Mouse (Mus musculus) kidney, embryonic 14.5 days (tissue): Measurements from ENCODE around the gene Adgrl2. TPM values are rescaled to one million over a fixed set of nuclear protein-coding genes. Genes with fewer than 3 reads are reported as not detected.

Experiments
- ATAC-seq: fragments of 200-750 bp; cut with Nextera tagmentation; 2 replicates; pipeline ENCODE4 v1.8.0; 2017; ENCODE audit warnings: moderate number of reproducible peaks, mild to moderate bottlenecking, moderate TSS enrichment, moderate library complexity; ENCODE audit not compliant: low FRiP score, low TSS enrichment
- H3K27ac ChIP-seq: fragments of 300-500 bp; sonication (generic); 2 replicates; pipeline ENCODE4 v1.5.1; 2014; ENCODE audit warnings: low read depth, mild to moderate bottlenecking, low read length, moderate library complexity, mixed read lengths
- H3K27me3 ChIP-seq: fragments of 300-500 bp; sonication (generic); 2 replicates; pipeline ENCODE4 v1.6.1; 2014; ENCODE audit warnings: mild to moderate bottlenecking, low read length; ENCODE audit not compliant: control insufficient read depth, insufficient read depth
- H3K36me3 ChIP-seq: fragments of 300-500 bp; sonication (generic); 2 replicates; pipeline ENCODE4 v1.6.1; 2014; ENCODE audit warnings: low read length, mixed read lengths; ENCODE audit not compliant: control insufficient read depth, insufficient read depth
- H3K4me1 ChIP-seq: fragments of 300-500 bp; sonication (generic); 2 replicates; pipeline ENCODE4 v1.6.1; 2014; ENCODE audit warnings: low read length, mixed read lengths; ENCODE audit not compliant: control insufficient read depth, insufficient read depth
- H3K4me2 ChIP-seq: fragments of 300-500 bp; sonication (generic); replicated peaks from 2 replicates; pipeline ENCODE4 v1.6.1; 2014; ENCODE audit warnings: low read depth, mild to moderate bottlenecking, low read length
- H3K4me3 ChIP-seq: fragments of 300-500 bp; sonication (generic); 2 replicates; pipeline ENCODE4 v1.5.1; 2014; ENCODE audit warnings: mild to moderate bottlenecking, low read length
- H3K9ac ChIP-seq: fragments of 300-500 bp; sonication (generic); 2 replicates; pipeline ENCODE4 v1.6.1; 2014; ENCODE audit warnings: low read depth, mild to moderate bottlenecking, low read length, moderate library complexity
- H3K9me3 ChIP-seq: fragments of 300-500 bp; sonication (generic); 2 replicates; pipeline ENCODE4 v1.6.1; 2016; ENCODE audit warnings: low read length; ENCODE audit not compliant: control insufficient read depth
- WGBS: fragments of 180-500 bp; shearing (Covaris S2); extraction: QIAGEN DNeasy Blood & Tissue Kit; methylation state at CpG from one replicate; pipeline ENCODE4 v1.1.7; 2014; 5-methylcytosine and 5-hydroxymethylcytosine counted together
- polyA plus RNA-seq: library from polyadenylated mRNA; unstranded; fragments of >200 nt; fragmentation: Nextera tagmentation; extraction: Ambion mirVana; gene quantifications from 2 replicates; pipeline ENCODE4 v1.2.1, GENCODE M21; 2014

The Adgrl2 gene
- polyA plus RNA-seq, 1 experiment from 2014 or later, result 105 TPM

DNA sequence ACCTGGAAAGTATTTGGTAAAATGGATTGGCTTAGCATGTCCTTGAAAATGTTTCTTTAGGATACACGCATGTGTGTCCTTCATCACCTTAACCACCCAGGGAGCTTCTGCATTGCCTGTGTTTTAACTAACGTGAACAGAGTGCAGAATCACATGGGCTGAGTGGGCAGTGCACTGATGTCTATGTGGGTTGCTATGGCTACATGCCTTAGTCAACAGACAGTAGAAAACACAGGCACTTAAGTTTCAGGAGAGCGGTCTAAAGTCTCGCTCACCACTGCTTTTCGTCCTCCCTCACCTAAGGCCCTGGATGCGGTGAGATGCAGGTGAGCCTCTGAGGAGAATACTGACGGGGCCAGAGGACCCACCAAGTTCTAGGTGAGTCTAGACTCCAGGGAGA is 147.8 kb downstream of the Adgrl2 start:
- H3K9me3 ChIP-seq, result no peaks in the 10 kb centered on the region
- H3K9ac ChIP-seq, result no peak overlapping the region
- H3K27me3 ChIP-seq, result no peaks in the 10 kb centered on the region
- no peak overlapping the region for H3K4me2 ChIP-seq
- H3K4me1 ChIP-seq, result 0 out of 2 replicates have a peak, but pooled peaks cover 4% of the 10 kb centered on the region
- WGBS, result 86% methylated on average over 7 of the region's 7 CpGs
- no peak overlapping the region for H3K27ac ChIP-seq
- H3K4me3 ChIP-seq, result no peak overlapping the region
- H3K36me3 ChIP-seq, result peaks cover 53% of the 10 kb centered on the region
- peak; percentile 12; the same call in 1 of the 2 replicates for ATAC-seq

DNA sequence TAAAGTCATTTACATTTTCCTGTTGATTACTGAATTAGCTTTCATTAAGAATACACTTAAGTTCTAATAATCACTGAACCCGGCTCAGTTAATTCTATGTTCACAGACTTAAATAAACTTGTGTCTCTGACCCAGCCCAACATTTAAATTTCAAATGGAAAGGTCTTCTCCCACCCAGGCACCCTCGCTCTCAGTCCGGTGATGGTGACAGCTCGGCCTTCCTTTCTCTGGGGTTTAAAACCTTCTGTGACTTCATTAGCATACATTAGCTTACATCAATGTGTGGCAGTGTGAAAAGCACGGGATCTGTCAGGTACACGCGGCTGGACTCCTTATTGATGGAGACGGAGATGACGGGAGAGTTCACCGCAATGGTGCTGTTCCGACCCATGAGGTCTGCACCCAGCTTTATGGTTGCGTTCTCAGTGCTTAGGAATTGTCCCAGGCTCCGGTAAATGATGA is 151.5 kb downstream of the Adgrl2 start:
- 92% methylated on average over 13 of the region's 13 CpGs for WGBS
- no peak for ATAC-seq
- peaks cover 54% of the 10 kb centered on the region for H3K36me3 ChIP-seq

DNA sequence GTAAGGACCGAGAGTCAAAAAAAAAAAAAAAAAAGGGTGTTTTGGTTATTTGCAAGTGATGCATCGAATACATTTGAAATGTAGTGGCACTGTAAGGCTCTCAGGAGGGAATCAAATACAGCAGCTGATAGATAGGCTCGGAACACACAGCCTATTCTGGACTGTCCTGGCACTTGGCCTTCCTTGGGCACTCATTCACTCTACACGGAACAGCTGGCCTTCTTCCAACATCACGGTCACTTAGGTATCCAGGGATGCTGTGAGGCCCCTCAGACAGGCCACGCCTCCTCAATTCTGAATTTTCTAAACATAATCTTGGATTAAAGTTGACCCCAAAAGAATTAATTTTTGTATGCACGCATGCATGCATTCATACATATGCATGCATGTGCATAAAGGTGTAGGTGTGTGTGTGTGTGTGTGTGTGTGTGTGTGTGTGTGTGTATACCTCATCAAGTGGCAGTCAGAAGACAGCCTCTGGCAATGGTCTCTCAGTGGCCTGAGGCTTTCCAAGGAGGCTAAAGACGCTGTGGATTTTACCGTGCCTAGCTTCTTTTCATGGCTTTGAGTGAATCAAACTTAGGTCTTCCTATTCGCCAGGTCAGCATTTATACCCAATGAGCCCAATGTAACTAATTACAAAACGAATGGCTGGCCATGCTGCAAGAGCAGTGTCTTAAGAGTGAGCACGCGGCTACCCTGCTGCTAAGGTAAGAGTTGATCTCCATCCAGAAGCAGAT is 152.1 kb downstream of the Adgrl2 start:
- H3K4me3 ChIP-seq, result no peak overlapping the region
- H3K9ac ChIP-seq, result no peak overlapping the region
- 88% methylated on average over 13 of the region's 13 CpGs for WGBS
- no peak overlapping the region for H3K4me2 ChIP-seq
- 0 out of 2 replicates have a peak, but pooled peaks cover 4% of the 10 kb centered on the region for H3K4me1 ChIP-seq
- H3K27me3 ChIP-seq, result no peaks in the 10 kb centered on the region
- no peaks in the 10 kb centered on the region for H3K9me3 ChIP-seq
- H3K27ac ChIP-seq, result no peak overlapping the region
- peaks cover 60% of the 10 kb centered on the region for H3K36me3 ChIP-seq
- no peak for ATAC-seq

More for the DNA sequence above, 151.5 kb downstream of the Adgrl2 start:
- H3K4me1 ChIP-seq, result 0 out of 2 replicates have a peak, but pooled peaks cover 4% of the 10 kb centered on the region
- H3K9me3 ChIP-seq, result no peaks in the 10 kb centered on the region
- H3K4me3 ChIP-seq, result no peak overlapping the region
- no peak overlapping the region for H3K4me2 ChIP-seq
- no peaks in the 10 kb centered on the region for H3K27me3 ChIP-seq
- no peak overlapping the region for H3K27ac ChIP-seq
- H3K9ac ChIP-seq, result no peak overlapping the region

DNA sequence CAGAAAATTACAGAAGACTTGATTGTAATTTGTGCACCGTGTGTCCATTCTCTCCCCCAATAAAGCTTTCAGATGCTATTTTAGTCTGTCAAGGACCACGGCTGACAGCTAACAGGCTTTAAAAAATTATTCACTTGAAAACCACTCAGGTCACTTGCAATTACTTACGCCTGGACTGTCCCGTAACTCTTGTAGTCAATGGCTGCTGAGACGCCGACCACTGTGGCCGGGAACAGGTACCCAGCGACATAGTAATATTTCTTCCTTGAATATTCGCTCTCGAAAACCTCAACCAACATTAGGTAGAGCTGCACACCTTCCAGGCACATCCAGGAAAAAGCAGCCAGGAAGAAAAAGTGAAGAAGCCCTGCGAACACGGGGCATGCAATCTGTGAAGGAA is 155.2 kb downstream of the Adgrl2 start:
- 0 out of 2 replicates have a peak, but pooled peaks cover under 1% of the 10 kb centered on the region for H3K4me1 ChIP-seq
- H3K27me3 ChIP-seq, result no peaks in the 10 kb centered on the region
- H3K9ac ChIP-seq, result no peak overlapping the region
- H3K9me3 ChIP-seq, result no peaks in the 10 kb centered on the region
- no peak overlapping the region for H3K27ac ChIP-seq
- no peak for ATAC-seq
- 89% methylated on average over 12 of the region's 12 CpGs for WGBS
- H3K36me3 ChIP-seq, result peaks cover 67% of the 10 kb centered on the region
- H3K4me3 ChIP-seq, result no peak overlapping the region
- H3K4me2 ChIP-seq, result no peak overlapping the region

DNA sequence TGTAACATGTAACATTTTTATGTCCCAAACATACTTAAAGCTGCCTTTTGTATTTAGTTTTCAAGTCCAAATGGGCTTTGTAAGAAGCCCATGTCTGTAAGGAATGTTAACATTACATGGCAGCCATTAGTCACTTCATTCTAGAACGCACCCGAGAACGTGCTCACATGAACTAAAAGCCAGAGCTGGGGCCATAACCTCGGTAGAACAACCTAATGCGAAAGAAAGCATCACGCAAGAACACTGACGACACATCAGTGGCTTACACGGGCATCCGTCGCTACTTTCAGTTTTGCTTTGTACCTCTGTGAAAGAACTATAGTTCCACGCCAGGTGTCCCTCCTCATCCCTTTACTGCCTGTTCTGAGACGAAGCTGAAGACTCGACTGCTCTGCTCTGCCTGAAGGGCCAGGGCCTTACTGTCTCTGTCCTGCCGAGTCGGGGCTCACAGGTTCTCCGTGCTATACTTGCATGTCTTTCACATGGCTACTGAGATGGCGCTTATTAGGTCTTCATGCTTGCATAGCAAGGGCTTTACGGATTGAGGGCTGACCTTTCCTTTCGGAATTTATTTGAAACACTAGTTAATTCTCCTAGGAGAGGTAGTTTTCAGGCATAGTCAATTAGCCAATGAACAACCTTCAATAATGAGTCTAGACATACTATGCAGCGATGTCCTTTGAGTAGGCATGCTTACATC is 157.1 kb downstream of the Adgrl2 start:
- Histone ChIP-seq H3K9ac (no peak overlapping the region), H3K27ac (no peak overlapping the region), H3K9me3 (no peaks in the 10 kb centered on the region), H3K4me3 (no peak overlapping the region), H3K36me3 (peaks cover 70% of the 10 kb centered on the region), H3K4me1 (no peaks in the 10 kb centered on the region), H3K4me2 (no peak overlapping the region), H3K27me3 (no peaks in the 10 kb centered on the region)
- no peak for ATAC-seq
- WGBS, result 95% methylated on average over 20 of the region's 20 CpGs

DNA sequence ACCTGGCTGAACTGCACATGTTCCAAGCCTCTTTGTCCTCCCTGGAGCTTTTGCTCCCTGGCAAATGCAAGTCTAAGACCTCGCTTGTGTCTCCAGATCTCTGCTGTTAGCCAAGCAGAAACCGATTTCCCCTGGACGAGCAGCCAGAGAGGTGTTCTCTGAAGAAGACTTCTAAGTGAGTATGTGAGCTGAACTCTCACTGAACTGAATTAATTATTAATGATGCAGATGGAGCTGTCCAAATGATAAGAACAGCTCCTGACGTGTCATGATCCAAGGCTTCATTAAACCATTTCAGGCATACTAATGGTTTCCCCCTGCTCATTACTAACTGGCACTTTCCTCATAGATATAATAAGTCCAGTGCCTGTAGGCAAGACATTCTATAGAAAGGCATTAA is 158.4 kb downstream of the Adgrl2 start:
- Histone ChIP-seq H3K4me1 (no peaks in the 10 kb centered on the region), H3K27ac (no peak overlapping the region), H3K36me3 (peaks cover 63% of the 10 kb centered on the region), H3K9me3 (no peaks in the 10 kb centered on the region), H3K27me3 (no peaks in the 10 kb centered on the region), H3K9ac (no peak overlapping the region), H3K4me2 (no peak overlapping the region), H3K4me3 (no peak overlapping the region)
- ATAC-seq, result no peak
- 85% methylated on average over 4 of the region's 4 CpGs for WGBS

DNA sequence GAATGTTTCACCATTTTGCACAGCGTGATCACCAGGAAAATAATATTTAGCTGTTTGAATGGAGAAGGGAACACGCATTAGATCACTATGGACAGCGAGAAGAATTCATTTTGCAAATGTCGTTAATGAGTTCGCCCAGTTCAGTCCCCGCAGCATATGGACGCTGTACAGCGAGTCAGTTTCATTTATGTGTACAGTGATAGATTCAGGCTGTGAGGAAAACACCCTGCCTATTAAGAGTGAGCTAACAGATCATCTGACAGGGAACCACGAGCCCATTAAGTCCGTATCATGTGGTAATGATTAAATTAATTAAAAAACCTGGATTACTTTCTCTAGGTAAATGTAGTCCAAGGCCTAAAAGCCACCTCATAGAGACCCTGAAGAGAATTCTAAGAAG is 161.8 kb downstream of the Adgrl2 start:
- no peak for ATAC-seq
- Histone ChIP-seq H3K27me3 (no peaks in the 10 kb centered on the region), H3K4me1 (no peaks in the 10 kb centered on the region), H3K4me3 (no peak overlapping the region), H3K4me2 (no peak overlapping the region), H3K9ac (no peak overlapping the region), H3K36me3 (peaks cover 65% of the 10 kb centered on the region), H3K9me3 (no peaks in the 10 kb centered on the region), H3K27ac (no peak overlapping the region)
- WGBS, result 85% methylated on average over 10 of the region's 10 CpGs

DNA sequence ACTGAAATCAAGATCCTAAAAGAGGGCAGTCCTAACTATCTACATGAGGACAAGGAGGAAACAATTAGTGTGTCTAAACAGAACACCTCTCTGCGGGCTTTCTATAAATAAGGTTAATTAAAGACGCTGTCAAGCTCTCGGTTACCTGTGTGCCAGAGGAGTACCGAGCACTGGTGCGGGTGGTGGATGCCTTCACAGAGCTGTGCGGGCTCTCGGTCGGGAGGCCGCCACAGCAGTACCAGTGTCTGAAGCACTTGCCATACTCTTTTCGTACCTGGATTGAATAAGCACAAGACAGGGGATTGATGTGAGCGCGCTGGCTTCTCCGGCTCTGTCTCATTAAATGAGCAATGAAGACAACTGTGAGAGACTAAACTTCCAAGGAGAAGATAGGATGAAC is 166.8 kb downstream of the Adgrl2 start:
- Histone ChIP-seq H3K4me2 (no peak overlapping the region), H3K27me3 (no peaks in the 10 kb centered on the region), H3K4me3 (no peak overlapping the region), H3K4me1 (no peaks in the 10 kb centered on the region), H3K9ac (no peak overlapping the region), H3K36me3 (peaks cover 82% of the 10 kb centered on the region), H3K27ac (no peak overlapping the region), H3K9me3 (no peaks in the 10 kb centered on the region)
- no peak; the same call in 1 of the 2 replicates for ATAC-seq
- WGBS, result 96% methylated on average over 13 of the region's 13 CpGs

DNA sequence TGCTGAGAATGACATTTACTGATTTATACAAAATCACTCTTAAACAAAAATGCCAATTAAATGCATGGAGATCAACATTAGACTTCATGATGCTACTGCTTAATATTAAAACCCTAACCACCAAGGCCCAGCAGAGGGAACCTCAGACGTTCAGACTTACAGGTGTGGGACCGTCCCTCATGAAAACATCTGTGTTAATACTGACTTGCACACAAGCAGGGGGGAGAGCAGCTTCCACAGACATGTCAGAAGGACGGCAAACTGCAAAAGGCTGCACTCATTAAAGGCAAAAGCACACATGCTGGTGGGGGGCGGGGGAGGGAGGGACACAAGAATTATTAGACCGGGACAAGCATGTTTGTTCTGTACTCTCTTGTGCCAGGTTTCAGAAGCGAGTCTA is 168.7 kb downstream of the Adgrl2 start:
- ATAC-seq, result peak; percentile 26; the same call in 1 of the 2 replicates
- WGBS, result 48% methylated on average over 6 of the region's 6 CpGs
- no peak overlapping the region for H3K9ac ChIP-seq
- peaks cover 93% of the 10 kb centered on the region for H3K36me3 ChIP-seq
- H3K4me1 ChIP-seq, result no peaks in the 10 kb centered on the region
- no peak overlapping the region for H3K4me2 ChIP-seq
- no peaks in the 10 kb centered on the region for H3K9me3 ChIP-seq
- H3K27ac ChIP-seq, result no peak overlapping the region
- H3K4me3 ChIP-seq, result no peak overlapping the region
- no peaks in the 10 kb centered on the region for H3K27me3 ChIP-seq
